Mouse (Mus musculus): ENCODE measurements around the gene C1ql1. TPM values are rescaled to one million over a fixed set of nuclear protein-coding genes. Genes with fewer than 3 reads are reported as not detected.

C1ql1 gene
- total RNA-seq, 2 experiments from 2014 or later, result not detected

- DNase-seq, result no peak
Measured at GRCm38 (mm10) chr11:102911376-102911775, 35.1 kb downstream of the C1ql1 start.

GRCm38 (mm10) chr11:102903654-102904053 lies 42.8 kb downstream of the C1ql1 start:
- intact Hi-C loops (cut with DNase I), result loop anchor here (10.0 kb wide), 1 partner anchor 421 kb away; no protein-coding TSS in a partner anchor
- DNase-seq, result no peak

More at GRCm38 (mm10) chr11:102911376-102911775, 35.1 kb downstream of the C1ql1 start:
- intact Hi-C loops (cut with DNase I), result no loop called here

- no peak for DNase-seq
Measured at GRCm38 (mm10) chr11:102902107-102902506, 44.4 kb downstream of the C1ql1 start.

GRCm38 (mm10) chr11:102901199-102901598 lies 45.3 kb downstream of the C1ql1 start:
- intact Hi-C loops (cut with DNase I), result loop anchor here (1.0 to 10.0 kb wide), 3 partner anchors 92 to 424 kb away; no protein-coding TSS in a partner anchor
- no peak for DNase-seq

More at GRCm38 (mm10) chr11:102902107-102902506, 44.4 kb downstream of the C1ql1 start:
- intact Hi-C loops (cut with DNase I), result loop anchor here (10.0 kb wide), 1 partner anchor 423 kb away; no protein-coding TSS in a partner anchor

GRCm38 (mm10) chr11:102900763-102901162 lies 45.7 kb downstream of the C1ql1 start, which contains the start of gene Gfap:
Gene Gfap, minus strand, starts transcription at chr11:102900912.
- intact Hi-C loops (cut with DNase I), result loop anchor here (1.0 to 10.0 kb wide), 3 partner anchors 93 to 424 kb away; no protein-coding TSS in a partner anchor

GRCm38 (mm10) chr11:102898408-102898807 lies 48.1 kb downstream of the C1ql1 start:
- DNase-seq, result no peak
- intact Hi-C loops (cut with DNase I), result loop anchor here (2.0 kb wide), 1 partner anchor 254 kb away; no protein-coding TSS in a partner anchor

More at GRCm38 (mm10) chr11:102900763-102901162, 45.7 kb downstream of the C1ql1 start, which contains the start of gene Gfap:
- peak; percentile 80 to 85 for DNase-seq

- intact Hi-C loops (cut with DNase I), result no loop called here
- no peak for DNase-seq
Measured at GRCm38 (mm10) chr11:102896641-102897040, 49.8 kb downstream of the C1ql1 start.

- intact Hi-C loops (cut with DNase I), result no loop called here
- no peak for DNase-seq
Measured at GRCm38 (mm10) chr11:102895779-102896178, 50.7 kb downstream of the C1ql1 start.

- intact Hi-C loops (cut with DNase I), result no loop called here
- no peak for DNase-seq
Measured at GRCm38 (mm10) chr11:102894716-102895115, 51.8 kb downstream of the C1ql1 start.

GRCm38 (mm10) chr11:102893015-102893651 lies 53.4 kb downstream of the C1ql1 start:
- peak; percentile 48 to 54 for DNase-seq
- intact Hi-C loops (cut with DNase I), result no loop called here

GRCm38 (mm10) chr11:102890096-102890495 lies 56.4 kb downstream of the C1ql1 start:
- intact Hi-C loops (cut with DNase I), result no loop called here
- DNase-seq, result no peak

Other genes starting within 250 kb of the C1ql1 start
- 10 to 100 TPM; 19.6 to 24.9 TPM for gene Ccdc43, start 248.9 kb downstream of the C1ql1 start, total RNA-seq (2021)
- 1 to 10 TPM; 4.1 to 6.2 TPM for gene Adam11, start 185.2 kb downstream of the C1ql1 start, total RNA-seq (2021)
- 10 to 100 TPM; 23.6 to 33.0 TPM for gene Gjc1, start 127.0 kb downstream of the C1ql1 start, total RNA-seq (2021)
- gene Higd1b, start 110.8 kb downstream of the C1ql1 start, total RNA-seq (2021), result 10 to 100 TPM; 12.7 to 17.0 TPM
- 10 to 100 TPM; 32.7 to 37.9 TPM for gene Eftud2, start 65.7 kb downstream of the C1ql1 start, total RNA-seq (2021)
- not detected for gene Ccdc103, start 65.5 kb downstream of the C1ql1 start, total RNA-seq (2021)
- gene Fam187a, start 61.5 kb downstream of the C1ql1 start, total RNA-seq (2021), result not detected
- under 1 TPM; 0.19 to 0.31 TPM for gene Gfap, start 45.8 kb downstream of the C1ql1 start, total RNA-seq (2021)
- gene Kif18b, start 21.6 kb downstream of the C1ql1 start, total RNA-seq (2021), result under 1 TPM; 0.42 to 0.79 TPM
- 10 to 100 TPM; 65.2 to 68.7 TPM for gene Nmt1, start 81.5 kb upstream of the C1ql1 start, total RNA-seq (2021)
- gene Dcakd, start 81.6 kb upstream of the C1ql1 start, total RNA-seq (2021), result 10 to 100 TPM; 70.4 to 81.3 TPM
- 10 to 100 TPM; 16.1 to 18.3 TPM for gene Plcd3, start 155.0 kb upstream of the C1ql1 start, total RNA-seq (2021)
- 10 to 100 TPM; 37.4 to 41.4 TPM for gene Acbd4, start 155.0 kb upstream of the C1ql1 start, total RNA-seq (2021)
- 10 to 100 TPM; 18.0 to 20.5 TPM for gene Hexim1, start 169.5 kb upstream of the C1ql1 start, total RNA-seq (2021)
- 1 to 10 TPM; 2.0 to 2.1 TPM for gene Hexim2, start 185.7 kb upstream of the C1ql1 start, total RNA-seq (2021)
- gene Fmnl1, start 224.4 kb upstream of the C1ql1 start, total RNA-seq (2021), result 10 to 100 TPM; 12.4 to 20.9 TPM

Data from heart, postnatal 36 days (tissue).